Mouse (Mus musculus) stomach, postnatal 0 days (tissue): ENCODE measurements around the gene Zfp575.

ENCODE experiments used
- CTCF ChIP-seq: IDR thresholded peaks from 2 replicates; pipeline ENCODE4 v1.5.1; 2016; ENCODE audit warnings: antibody characterized with exemption, low read depth, mild to moderate bottlenecking, moderate library complexity
- EP300 ChIP-seq: optimal IDR thresholded peaks from 2 replicates; pipeline ENCODE3; 2016; ENCODE audit warnings: antibody characterized with exemption

GRCm38 (mm10) chr7:24599211-24600067 is 12.0 kb upstream of the Zfp575 start:
- TF ChIP-seq CTCF (peak; percentile 52), EP300 (peak; percentile 50)
